Mouse (Mus musculus) intestine, embryonic 16.5 days (tissue): Measurements from ENCODE around the gene Eif5a. TPM values are rescaled to one million over a fixed set of nuclear protein-coding genes. Genes with fewer than 3 reads are reported as not detected.
"Not testable (repeated sequence)": the region's sequence is repeated elsewhere in the genome, so short reads cannot be mapped to it uniquely, and the experiment has no call there.

Experiments used
- ATAC-seq: fragments of 200-750 bp; cut with Nextera tagmentation; 2 replicates; pipeline ENCODE4 v1.8.0; 2017; ENCODE audit warnings: moderate TSS enrichment, moderate library complexity
- H3K27ac ChIP-seq: fragments of 300-500 bp; sonication (generic); 2 replicates; pipeline ENCODE4 v1.5.1; 2014; ENCODE audit warnings: mild to moderate bottlenecking, low read length
- H3K27me3 ChIP-seq: fragments of 300-500 bp; sonication (generic); replicated peaks from 2 replicates; pipeline ENCODE4 v1.6.1; 2014; ENCODE audit warnings: low read length, control low read depth, mixed read lengths; ENCODE audit not compliant: control insufficient read depth, insufficient read depth
- H3K36me3 ChIP-seq: fragments of 300-500 bp; sonication (generic); 2 replicates; pipeline ENCODE4 v1.6.1; 2014; ENCODE audit warnings: low read length, control low read depth; ENCODE audit not compliant: control insufficient read depth, insufficient read depth
- H3K4me1 ChIP-seq: fragments of 300-500 bp; sonication (generic); 2 replicates; pipeline ENCODE4 v1.6.1; 2014; ENCODE audit warnings: low read length, control low read depth, mixed read lengths; ENCODE audit not compliant: control insufficient read depth, insufficient read depth
- H3K4me2 ChIP-seq: fragments of 300-500 bp; sonication (generic); 2 replicates; pipeline ENCODE4 v1.6.1; 2014; ENCODE audit warnings: low read depth, low read length, control low read depth
- H3K4me3 ChIP-seq: fragments of 300-500 bp; sonication (generic); 2 replicates; pipeline ENCODE4 v1.5.1; 2014; ENCODE audit warnings: mild to moderate bottlenecking, low read length
- H3K9ac ChIP-seq: fragments of 300-500 bp; sonication (generic); 2 replicates; pipeline ENCODE4 v1.6.1; 2014; ENCODE audit warnings: low read depth, low read length
- H3K9me3 ChIP-seq: fragments of 300-500 bp; sonication (generic); 2 replicates; pipeline ENCODE4 v1.6.1; 2016; ENCODE audit warnings: low read length, control low read depth; ENCODE audit not compliant: control insufficient read depth
- WGBS: fragments of 180-500 bp; shearing (Covaris S2); extraction: QIAGEN DNeasy Blood & Tissue Kit; methylation state at CpG from one replicate; pipeline ENCODE4 v1.1.7; 2014; 5-methylcytosine and 5-hydroxymethylcytosine counted together
- polyA plus RNA-seq: library from polyadenylated mRNA; unstranded; fragments of >200 nt; fragmentation: Nextera tagmentation; extraction: Ambion mirVana; gene quantifications from 2 replicates; pipeline ENCODE4 v1.2.1, GENCODE M21; 2015

The Eif5a gene
- polyA plus RNA-seq, 1 experiment from 2014 or later: 1,683 TPM

DNA sequence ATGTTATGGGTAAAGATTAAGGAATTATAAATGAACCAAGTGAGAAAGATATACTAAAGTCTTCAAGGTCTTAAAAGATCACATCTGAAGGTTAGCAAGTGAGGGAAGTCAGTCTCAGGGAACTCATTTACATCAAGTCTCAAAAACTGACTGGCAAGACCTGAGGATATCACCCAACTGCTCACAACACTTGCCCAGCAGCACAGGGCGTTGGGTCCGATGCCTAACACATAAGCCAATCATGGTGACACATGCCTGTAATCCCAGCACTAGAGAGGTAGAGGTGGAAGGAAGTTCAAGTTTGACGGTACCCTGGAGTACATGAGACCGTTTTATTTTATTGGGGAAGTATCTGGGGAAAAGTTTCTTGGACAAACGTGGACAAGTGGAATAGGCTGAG lies 3.6 kb downstream of the Eif5a start:
- 82% methylated on average over 5 of the region's 5 CpGs for WGBS
- Histone ChIP-seq H3K27ac (no peak overlapping the region), H3K4me3 (no peak overlapping the region), H3K36me3 (peaks cover 14% of the 10 kb centered on the region), H3K9me3 (no peaks in the 10 kb centered on the region), H3K4me1 (peaks cover 35% of the 10 kb centered on the region), H3K27me3 (no peaks in the 10 kb centered on the region), H3K9ac (no peak overlapping the region), H3K4me2 (no peak overlapping the region)
- ATAC-seq: no peak

DNA sequence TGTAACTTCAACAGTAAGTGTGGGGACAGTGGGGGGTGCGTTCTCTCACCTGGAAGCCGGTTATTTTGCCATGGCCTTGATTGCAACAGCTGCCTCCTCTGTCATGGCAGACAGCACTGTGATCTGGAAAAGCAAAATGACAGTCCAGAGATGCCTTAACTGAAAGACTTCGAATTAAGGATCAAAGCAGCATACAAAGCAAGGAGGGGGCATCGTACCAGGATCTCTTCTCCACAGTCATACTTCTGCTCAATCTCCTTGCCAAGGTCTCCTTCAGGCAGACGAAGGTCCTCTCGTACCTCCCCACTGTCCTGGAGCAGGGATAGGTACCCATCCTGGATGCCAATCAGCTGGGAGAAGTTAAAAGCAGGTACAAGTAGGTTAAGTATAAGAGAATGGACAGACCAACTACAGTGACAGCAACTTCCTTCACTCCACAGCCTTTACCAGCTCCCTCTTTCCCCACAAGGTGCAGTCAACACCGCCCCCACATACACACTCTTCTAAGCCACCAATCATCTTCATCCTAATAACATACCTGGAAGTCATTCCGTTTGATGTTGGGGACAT lies 4.3 kb downstream of the Eif5a start:
- Histone ChIP-seq H3K4me3 (no peak overlapping the region), H3K27me3 (no peaks in the 10 kb centered on the region), H3K4me2 (no peak overlapping the region), H3K27ac (no peak overlapping the region), H3K9me3 (no peaks in the 10 kb centered on the region), H3K36me3 (peaks cover 15% of the 10 kb centered on the region), H3K4me1 (peaks cover 34% of the 10 kb centered on the region), H3K9ac (no peak overlapping the region)
- ATAC-seq: no peak
- WGBS: 85% methylated on average over 8 of the region's 8 CpGs

DNA sequence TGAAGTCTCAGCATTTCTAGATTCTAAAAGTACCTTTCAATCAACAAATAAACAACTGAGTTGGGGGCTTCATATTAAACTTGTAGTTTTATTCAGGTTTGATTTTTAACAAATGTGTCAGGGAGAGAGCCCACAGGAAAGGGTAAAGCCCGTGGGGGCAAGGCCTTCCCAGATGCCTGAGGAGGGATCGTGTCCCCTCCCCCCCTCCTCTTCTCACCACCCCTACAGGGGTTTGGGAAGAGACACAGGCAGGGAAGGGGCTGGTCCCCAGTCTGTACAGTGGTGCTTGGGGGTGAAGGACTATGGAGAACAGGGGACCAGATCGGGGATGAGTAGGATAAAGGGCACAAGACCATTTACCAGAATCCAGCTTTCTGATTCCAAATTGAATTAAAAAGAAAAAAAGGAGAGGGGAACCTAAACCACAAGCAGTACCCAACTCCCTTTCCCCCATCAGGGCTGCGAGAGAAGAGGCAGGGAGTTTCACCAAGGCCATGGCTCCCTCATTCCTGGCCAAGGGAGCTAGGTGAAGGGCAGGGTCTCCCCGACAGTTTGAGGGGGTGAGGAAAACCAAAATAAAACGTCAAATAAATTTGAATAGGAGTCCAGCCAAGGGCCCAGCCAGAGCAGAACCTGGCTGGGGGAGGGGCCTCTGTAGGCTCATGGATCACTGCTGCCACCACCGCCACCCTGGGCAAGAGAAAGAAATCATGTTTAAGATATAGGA lies 4.9 kb downstream of the Eif5a start:
- WGBS: 64% methylated on average over 7 of the region's 7 CpGs
- H3K9ac ChIP-seq, H3K27ac ChIP-seq, H3K4me3 ChIP-seq, H3K9me3 ChIP-seq, H3K4me2 ChIP-seq, ATAC-seq, H3K27me3 ChIP-seq: not testable (repeated sequence)
- H3K4me1 ChIP-seq: peaks cover 34% of the 10 kb centered on the region
- peaks cover 18% of the 10 kb centered on the region for H3K36me3 ChIP-seq

- H3K4me3 ChIP-seq: no peak overlapping the region
- 66% methylated on average over 5 of the region's 5 CpGs for WGBS
- peak overlapping the region; percentile 33 for H3K9ac ChIP-seq
- H3K27me3 ChIP-seq: no peaks in the 10 kb centered on the region
- no peaks in the 10 kb centered on the region for H3K9me3 ChIP-seq
- H3K36me3 ChIP-seq: peaks cover 27% of the 10 kb centered on the region
- ATAC-seq: no peak
- peaks cover 34% of the 10 kb centered on the region for H3K4me1 ChIP-seq
- 0 out of 2 replicates have a peak overlapping the region, but pooled peaks have one; percentile 3 for H3K4me2 ChIP-seq
- no peak overlapping the region for H3K27ac ChIP-seq
Observed at GRCm38 (mm10) chr11:69915667-69916627, 5.8 kb downstream of the Eif5a start.

DNA sequence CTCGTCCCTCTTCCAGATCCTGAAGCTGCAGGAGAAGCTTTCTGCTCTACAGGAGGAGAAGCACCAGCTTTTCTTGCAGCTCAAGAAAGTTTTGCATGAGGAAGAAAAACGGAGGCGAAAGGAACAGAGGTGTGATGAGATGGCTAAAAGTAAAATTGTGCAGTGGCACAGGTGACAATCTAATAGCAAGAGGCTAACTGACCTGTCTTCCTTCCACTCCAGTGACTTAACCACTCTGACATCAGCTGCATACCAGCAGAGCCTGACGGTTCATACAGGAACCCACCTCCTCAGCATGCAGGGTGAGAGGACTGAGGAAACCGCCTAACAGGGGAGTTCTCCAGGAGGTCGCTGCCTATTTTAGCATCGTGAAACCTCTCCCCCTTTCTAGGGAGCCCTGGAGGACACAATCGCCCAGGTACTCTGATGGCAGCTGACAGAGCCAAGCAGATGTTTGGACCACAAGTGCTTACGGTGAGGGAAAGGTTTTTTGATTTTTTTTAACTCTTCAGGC lies 6.8 kb downstream of the Eif5a start:
- WGBS: 39% methylated on average over 9 of the region's 9 CpGs
- H3K9ac ChIP-seq: no peak overlapping the region
- peak overlapping the region; percentile 94 for H3K4me2 ChIP-seq
- no peaks in the 10 kb centered on the region for H3K27me3 ChIP-seq
- H3K27ac ChIP-seq: no peak overlapping the region; the same call in 1 of the 2 replicates
- H3K4me3 ChIP-seq: peak overlapping the region; percentile 79
- peaks cover 34% of the 10 kb centered on the region for H3K4me1 ChIP-seq
- H3K9me3 ChIP-seq: no peaks in the 10 kb centered on the region
- ATAC-seq: no peak
- H3K36me3 ChIP-seq: peaks cover 34% of the 10 kb centered on the region

GRCm38 (mm10) chr11:69914372-69914764 lies 7.4 kb downstream of the Eif5a start:
- peak overlapping the region; percentile 91 for H3K9ac ChIP-seq
- no peaks in the 10 kb centered on the region for H3K9me3 ChIP-seq
- H3K4me1 ChIP-seq: peaks cover 30% of the 10 kb centered on the region
- H3K36me3 ChIP-seq: peaks cover 40% of the 10 kb centered on the region
- peak overlapping the region; percentile 79 for H3K4me3 ChIP-seq
- no peak; the same call in 1 of the 2 replicates for ATAC-seq
- under 1% methylated on average over 17 of the region's 17 CpGs for WGBS
- peak overlapping the region; percentile 84 for H3K27ac ChIP-seq
- H3K4me2 ChIP-seq: peak overlapping the region; percentile 94
- H3K27me3 ChIP-seq: no peaks in the 10 kb centered on the region

DNA sequence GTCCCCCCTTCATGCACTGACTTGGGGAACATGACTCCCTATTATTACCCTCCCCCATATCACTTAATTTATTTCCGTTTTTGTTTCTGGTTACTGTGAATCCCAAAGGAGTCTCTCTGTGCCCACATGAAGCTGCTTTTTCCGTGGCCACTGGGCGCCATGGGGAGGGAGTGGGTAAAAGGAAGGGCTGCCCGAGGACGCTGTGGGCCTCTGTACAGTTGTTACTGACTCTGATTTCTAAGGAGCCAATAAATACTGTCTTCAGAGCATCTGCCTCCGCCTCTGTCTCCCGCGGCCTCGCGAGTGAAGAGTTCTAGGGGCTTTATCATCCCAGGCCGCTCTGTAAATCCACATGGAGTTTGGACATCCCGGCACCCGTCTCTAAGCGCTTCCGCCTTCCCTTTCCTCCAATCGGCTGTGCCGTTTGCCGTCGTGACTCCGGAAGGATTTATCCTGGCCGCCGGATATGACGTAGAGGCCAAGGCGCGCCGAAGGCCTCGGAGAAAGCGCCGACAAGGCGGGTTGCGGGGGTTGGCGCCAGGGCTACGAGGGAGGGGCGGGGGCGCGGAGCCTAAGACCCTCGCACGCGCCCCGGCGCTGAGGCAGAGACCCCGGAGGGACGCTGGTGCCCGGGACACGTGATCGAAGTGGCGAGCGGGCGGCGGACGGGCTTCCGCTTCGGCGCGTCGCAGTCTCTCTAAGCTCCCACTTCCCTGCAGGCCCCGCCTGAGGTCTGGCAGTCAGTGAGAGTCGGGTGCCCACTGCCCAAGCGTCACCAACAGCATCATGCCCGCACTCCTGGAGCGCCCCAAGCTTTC lies 8.0 kb downstream of the Eif5a start, which contains the start of gene Gps2:
Gene Gps2 (plus strand): TSS at position 335 of the 818 bp plus-strand sequence.
- peak within 1 kb of the TSS; percentile 91 for H3K9ac ChIP-seq
- 2% methylated on average over 61 of the region's 61 CpGs for WGBS
- H3K36me3 ChIP-seq: peaks cover 44% of the 10 kb centered on the region
- H3K27ac ChIP-seq: peak within 1 kb of the TSS; percentile 84
- peak; percentile 88 for ATAC-seq
- peak within 1 kb of the TSS; percentile 79 for H3K4me3 ChIP-seq
- H3K9me3 ChIP-seq: no peaks in the 10 kb centered on the region
- no peaks in the 10 kb centered on the region for H3K27me3 ChIP-seq
- H3K4me1 ChIP-seq: peaks cover 24% of the 10 kb centered on the region
- peak within 1 kb of the TSS; percentile 94 for H3K4me2 ChIP-seq

- 73% methylated on average over 15 of the region's 15 CpGs for WGBS
- peaks cover 51% of the 10 kb centered on the region for H3K36me3 ChIP-seq
- peaks cover 22% of the 10 kb centered on the region for H3K4me1 ChIP-seq
- no peak for ATAC-seq
- no peaks in the 10 kb centered on the region for H3K9me3 ChIP-seq
- peak overlapping the region; percentile 79 for H3K4me3 ChIP-seq
- H3K27me3 ChIP-seq: no peaks in the 10 kb centered on the region
- peak overlapping the region; percentile 94 for H3K4me2 ChIP-seq
- peak overlapping the region; percentile 91 for H3K9ac ChIP-seq
- no peak overlapping the region for H3K27ac ChIP-seq
Observed at GRCm38 (mm10) chr11:69912716-69913530, 8.8 kb downstream of the Eif5a start.
